Mouse (Mus musculus) CD8-positive naive resting alpha-beta T cell, adult 2 months (primary cell): Measurements from ENCODE around the gene Dusp6.

Experiments
- DNase-seq, 2 experiments: peaks; one replicate each; pipeline ENCODE4 v3.0.0; 2022; ENCODE audit warnings: low read depth in 2 of 2, low spot score in 2 of 2

The Dusp6 gene

DNA sequence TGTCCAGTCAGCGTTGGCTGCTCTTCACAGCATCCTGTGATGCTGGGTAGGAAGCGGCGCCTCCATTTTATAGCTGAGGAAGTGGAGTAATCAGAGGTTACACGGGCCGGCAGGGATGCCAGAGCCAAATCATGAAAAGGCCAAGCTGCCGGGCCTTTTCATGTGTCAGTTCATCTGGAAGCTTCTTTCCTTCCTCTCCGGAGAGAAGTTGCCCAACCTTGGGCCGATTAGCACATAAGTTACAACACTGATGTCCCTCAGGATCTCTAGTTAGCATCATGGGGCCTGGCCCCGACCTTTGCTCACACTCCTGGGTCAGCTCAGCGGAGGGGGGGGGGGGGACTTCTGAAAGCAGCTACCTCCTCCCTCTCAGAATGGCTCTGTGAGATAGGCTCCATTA lies 7.4 kb downstream of the Dusp6 start:
- no peak for DNase-seq

DNA sequence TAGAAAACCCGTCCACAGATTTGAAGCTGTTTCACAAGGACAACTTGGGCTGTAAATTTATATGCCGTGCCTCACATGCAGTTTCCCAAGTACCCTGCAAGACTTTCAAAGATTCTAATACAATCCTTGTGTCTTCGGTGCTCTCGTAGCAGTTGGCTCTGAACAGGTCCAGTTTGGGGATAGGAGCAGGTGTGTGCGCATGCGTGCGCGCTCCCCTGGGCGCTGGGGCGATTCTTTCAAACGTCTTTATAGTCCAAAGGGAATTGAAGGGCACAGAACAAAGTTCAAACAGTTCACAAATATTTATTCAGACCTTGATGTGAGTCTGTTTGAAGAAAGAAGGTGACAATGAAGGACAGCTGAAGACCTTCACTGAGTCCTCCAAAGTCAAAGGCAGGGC lies 8.0 kb downstream of the Dusp6 start:
- DNase-seq, result no peak

DNA sequence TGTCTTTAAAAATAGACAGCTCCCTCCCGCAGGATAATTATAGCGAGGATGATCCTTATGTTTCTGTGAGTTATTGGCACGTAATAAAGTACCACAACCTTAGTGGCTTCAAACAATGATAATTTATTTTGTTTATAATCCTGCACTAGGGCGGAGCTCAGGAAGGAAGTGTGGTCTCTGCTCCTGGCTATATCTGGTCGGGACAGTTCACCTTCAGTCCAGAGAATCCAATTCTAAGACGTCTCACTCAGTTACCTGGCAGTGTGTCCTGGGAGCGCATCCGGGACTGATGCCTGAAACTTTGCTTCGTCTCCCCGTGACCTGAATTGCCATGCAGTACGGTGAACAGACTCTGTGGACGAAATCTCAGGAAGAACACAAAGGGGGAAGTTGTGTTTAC lies 10.0 kb downstream of the Dusp6 start:
- no peak for DNase-seq

DNA sequence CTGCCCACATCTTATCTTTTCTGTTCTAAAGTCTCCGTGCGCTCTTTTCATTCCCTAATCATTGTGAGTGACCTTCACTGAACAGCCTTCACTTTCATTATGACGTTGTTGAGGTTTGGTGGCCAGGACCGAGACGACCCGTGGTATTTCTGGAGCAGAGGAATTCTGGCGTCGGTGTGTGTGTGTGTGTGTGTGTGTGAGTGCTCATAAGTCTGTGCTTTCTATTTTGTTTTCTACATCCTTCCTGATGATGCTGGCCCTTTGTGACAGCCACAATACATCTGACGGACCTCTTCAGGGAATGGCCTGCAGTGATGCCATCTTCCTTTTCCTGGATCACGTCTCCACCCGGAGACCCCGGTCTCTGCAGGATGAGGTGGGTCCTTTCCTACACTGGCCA lies 11.6 kb downstream of the Dusp6 start:
- no peak for DNase-seq

DNA sequence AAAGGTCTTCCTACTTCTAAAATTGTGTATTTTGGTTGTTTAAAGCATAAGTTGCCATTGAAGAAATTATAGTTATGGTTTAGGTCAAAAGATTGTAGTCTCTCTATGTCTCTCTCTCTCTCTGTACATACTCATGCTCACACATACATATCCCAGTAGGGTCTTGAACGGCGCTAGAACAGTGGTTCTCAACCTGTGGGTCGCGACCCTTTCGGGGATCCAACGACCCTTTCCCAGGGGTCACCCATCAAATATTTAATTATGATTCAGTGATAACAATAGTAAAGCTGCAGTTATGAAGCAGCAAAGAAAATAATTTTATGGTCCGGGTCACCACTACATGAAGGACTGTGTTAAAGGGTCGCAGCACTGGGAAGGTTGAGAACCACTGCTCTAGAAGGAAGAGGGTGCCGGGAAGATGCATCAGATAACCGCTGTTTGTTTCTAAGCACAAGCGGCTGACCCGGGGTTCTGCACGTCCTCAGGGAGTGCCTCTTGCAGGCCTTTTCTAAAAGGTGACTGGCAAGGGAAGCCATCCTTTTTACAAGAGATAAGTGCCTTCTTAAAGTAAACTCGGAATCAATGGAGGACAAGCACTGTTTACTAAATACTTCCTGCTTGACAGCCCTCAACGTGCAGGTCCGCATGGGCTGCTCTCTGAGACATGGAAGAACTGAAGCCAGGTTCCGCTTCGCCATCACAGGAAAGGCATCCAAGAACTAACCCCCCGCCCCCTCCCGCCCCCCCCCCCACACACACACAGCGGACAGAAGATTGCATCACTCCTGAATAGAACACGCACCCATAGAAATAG lies 16.2 kb downstream of the Dusp6 start:
- no peak for DNase-seq

DNA sequence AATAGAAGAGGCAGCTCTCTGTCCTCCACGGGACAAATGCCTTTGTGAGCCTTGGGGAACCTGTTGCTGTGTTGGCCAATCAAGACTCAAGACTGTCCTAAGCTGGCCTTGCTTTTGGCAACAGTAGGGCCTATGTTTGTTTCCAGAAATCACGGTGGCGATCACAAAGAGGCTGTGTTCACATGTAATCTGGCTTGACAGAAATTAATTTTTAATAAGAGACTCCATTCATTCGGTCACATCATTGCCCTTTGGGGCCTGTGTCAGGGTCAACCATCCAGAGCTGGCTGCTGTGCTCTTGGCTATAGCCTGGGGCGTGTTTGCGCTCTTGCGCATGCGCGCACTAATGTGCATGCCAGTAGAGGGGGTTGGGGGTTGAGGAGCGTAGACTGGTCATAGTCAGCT lies 21.0 kb downstream of the Dusp6 start:
- no peak for DNase-seq

DNA sequence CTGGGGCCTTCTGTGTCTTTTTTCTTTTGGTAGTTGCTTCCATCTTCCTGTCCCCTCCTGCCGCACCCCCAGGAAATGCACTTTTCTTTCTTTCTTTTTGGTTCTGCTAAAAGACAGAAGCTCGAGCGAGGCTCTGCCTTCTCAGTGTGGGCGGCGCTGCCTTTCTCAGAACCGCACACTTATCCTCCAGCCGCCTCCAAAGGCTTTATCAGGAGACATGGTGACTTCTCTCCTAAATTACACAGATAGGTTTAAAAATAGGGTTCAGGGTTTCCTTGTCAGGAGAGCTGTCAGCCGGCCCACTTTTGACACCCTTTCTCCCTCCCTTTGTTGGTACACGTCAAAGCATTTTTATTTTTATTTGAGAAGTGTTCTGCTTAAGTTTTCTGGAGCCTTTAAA lies 21.9 kb downstream of the Dusp6 start:
- DNase-seq, result no peak

DNA sequence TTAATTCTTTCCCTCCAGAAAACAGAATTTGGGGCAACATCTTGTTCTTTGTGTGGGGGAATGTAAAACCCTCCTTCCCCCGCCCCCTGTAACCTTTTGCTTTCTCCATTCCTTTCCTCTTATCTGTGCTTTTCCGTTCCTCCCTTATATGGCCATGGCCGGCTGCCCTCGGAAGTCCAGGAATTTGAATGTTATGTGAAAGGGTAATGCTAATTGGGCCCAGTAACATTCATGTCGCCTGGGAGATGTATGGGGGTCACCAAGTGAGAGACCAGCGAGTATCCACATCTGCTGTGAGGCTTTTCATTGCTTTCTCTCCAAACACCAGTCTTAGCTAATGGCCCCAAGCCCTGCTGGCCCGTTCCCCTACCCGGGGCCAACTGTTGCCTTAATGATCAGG lies 22.7 kb downstream of the Dusp6 start:
- no peak for DNase-seq

DNA sequence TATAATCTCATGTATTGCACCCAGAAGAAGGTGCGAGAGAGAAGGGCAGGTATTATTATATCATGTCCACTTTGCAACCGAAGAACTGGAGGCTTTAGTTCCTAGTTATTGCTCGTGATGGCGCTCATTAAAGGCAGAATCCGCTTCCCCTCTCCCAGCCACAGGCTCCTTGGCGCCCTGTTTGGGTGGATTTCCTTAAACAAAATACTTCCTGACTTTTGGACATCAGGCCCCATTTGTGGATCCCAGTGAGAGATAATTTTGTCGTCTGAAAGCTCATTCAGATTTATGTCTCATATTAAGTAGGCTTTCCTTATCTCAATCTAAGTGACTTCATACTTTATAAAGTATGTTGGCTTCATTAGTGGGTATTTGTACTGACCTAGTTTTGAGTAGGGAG lies 23.2 kb downstream of the Dusp6 start:
- no peak for DNase-seq

DNA sequence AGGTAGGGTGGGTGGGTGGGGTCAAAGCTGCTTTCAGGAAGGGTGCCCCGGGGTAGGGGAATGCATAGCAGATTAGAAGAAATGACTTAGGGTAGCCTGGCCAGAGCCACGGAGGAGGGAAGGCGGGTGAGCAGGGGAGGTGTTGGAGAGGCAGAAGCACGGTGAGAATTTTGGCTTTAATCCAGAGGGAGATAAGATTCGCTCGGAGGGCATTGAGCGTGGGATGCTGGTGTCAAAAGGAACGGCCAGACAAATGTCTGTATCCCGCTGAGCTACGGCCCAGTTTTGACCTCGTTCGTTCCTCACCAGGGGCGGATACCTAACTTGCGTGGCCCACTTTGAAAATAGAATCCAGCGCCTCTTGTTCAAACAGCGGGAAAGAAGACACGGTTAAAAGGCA lies 23.8 kb downstream of the Dusp6 start:
- DNase-seq, result no peak

DNA sequence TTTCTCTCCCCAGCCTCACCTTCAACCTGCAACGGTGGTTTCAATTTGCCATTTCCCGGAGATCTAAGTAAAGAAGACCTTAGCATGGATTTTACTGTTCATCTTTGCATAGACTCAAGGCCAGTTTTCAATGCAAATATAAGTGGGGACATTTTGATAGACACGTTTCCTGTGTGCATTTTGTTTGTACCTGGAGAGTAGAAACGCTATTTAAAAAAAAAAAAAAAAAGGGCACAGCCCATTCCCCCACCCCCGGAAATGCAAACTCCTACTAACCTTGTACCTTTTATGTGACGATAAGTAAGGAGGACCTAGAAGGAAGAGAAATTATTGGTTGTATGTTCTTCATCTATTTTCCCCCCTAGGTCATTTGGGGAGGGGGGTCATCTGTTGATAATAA lies 24.2 kb downstream of the Dusp6 start:
- no peak for DNase-seq

DNA sequence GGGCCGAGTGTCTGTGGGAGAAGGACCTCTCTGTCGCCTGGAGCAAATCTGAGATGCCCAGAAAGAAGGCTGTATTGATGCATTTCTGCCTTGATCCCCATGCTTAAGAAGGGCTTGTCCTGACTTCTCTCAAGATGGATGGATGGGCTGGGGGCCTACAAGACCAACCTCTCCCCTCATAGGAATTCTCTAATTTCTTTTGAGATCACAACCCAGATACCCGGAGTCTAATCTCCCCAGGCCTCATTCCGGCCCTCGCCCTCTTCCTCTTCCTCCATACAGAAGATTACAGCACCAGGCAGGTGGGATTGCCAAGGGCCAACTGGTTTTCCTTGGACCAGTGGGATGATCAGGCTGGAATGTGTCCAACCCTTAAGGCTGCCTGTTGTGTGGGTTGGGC lies 26.1 kb downstream of the Dusp6 start:
- DNase-seq, result no peak

DNA sequence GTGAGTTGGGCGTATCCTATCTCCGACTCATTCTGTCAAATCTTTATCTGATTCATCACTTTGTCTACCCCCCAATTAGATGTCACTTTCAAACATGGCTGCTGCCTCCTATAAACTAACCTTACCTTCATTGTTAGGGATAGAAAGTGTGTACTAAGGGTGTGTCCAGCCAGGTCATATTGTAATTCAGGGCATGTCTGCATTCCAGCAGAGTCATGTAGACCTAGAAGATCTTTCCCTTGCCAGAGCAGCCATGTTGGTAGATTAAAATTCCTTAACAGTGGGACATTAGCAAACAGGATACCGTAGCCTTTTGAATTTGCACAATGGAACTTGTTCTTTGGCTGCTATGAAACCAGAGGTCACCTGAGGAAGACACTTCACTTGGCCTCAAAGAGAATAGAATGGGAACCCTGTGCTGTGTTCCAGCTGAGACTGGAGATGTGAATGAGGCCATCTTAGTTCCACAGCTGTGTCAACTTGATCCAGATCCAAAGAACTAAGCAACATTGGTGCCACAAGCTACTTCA lies 30.1 kb downstream of the Dusp6 start:
- no peak for DNase-seq

DNA sequence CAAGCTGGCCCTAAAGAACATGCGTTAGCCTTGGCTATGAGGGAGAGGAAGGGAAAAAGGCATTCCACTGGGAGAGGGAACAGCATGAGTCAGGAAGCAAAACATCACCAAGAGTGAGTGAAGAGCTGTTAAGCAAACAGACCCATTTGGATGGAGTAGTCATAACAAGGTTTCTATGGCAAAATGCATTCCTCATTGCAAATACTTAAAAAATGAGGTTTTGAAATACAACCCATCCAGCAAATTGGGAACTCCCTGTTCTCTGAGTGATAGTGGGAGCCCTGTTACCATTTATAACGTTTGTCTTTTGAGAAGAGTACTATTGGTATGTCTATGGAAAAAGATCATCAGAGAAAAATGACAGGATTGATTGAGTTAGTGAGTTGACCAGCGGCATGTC lies 34.7 kb downstream of the Dusp6 start:
- DNase-seq, result no peak

DNA sequence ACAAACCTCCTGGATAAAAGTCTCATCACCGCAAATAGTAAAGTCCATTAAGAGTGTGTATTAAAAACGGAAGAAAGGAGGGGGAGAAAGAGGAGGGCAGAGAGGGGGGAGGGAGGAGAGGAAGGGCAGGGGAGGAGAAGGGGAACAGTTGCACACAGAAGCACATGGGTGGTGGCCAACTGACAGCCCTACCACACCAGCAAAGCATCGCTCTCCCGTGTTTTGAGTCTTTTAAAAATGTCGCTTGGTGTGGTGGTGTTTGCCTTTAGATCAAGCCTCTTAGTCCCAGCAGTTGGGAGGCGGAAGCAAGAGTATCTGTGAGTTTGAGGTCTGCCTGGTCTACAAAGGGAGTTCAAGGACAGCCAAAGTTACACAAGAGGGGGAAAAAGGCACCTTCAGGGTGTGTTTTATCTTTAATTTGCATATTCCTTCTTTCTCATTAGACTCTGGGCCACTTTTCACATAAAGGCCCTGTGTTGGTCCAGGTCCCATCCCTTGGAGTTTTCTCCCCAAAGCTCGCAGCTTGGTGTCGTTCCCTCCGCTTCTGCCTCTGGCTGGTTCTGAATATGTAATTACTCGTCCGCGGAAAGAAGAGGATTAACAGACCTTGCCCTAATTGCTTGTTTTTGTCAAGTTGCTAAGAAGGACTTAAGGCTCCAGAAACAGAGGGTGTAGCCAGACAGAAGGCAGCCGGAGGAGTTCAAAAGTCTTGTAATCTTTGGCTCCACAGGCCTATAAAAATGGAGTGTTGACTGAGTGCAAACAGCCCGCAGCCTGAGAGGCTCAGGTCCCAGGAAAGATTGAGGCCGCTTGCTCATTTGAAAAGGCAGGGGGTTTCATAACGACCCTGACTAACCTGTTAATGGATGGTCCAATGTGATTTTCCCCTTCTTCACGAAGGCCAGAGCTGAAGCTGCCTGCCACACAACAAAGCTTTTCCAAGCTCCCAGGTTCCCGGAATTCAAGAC lies 35.6 kb downstream of the Dusp6 start:
- DNase-seq, result no peak

DNA sequence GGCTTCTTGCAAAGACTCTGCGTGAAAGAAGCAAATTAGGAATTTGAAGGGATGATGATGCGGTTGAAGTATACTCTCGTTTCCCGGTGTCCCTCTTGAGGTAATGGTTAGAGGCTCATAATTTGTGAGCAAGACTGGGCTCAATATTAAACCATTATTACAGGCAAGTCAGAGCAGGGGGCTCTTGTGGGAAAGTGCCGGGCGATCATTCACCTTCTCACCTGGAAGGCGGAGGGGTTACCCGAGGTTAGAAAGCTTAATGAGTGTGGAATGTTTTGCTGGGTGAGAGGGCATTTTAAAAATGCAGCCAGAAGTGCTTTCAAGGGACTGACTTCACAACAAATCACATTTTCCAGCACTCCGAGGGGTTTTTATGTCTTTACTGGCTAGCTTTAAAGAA lies 36.3 kb downstream of the Dusp6 start:
- DNase-seq, result no peak

DNA sequence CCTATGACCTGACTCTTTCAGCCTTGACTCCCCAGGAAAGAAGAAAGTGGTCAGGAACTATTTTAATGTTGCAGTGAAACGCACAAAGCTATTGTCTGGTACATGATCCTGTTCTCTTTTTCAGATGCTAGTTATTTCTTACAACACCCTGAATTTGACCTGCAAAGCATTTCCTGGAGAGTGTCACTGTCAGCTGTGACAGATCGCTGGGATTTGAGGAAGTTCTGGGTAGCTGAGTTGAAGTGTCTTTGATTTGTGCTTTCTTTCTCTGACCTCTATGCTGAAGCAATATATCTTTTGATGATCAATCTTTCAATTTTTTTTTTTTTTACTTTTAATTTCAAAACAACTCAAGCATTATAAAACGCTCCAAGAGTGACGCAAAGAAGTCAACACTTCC lies 39.0 kb downstream of the Dusp6 start:
- DNase-seq, result no peak

DNA sequence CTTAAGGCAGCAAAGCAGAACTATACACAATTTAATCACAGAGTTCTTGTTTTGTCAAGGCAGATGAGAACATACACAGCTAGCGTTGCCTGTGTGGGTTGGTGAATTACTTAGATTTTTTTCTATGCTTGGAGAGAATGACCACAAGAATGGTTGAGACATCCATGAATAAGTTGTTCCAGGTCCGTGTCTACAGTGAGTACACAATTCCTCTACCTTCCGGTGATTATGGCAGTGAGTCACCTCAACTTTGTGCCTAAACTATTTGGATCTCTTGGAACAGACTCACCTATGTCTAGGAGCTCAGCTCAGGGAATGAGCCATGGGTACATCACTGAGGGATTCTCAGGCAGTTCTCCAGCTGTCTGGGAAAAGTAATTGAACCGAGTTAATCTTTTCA lies 45.8 kb downstream of the Dusp6 start:
- DNase-seq, result no peak

DNA sequence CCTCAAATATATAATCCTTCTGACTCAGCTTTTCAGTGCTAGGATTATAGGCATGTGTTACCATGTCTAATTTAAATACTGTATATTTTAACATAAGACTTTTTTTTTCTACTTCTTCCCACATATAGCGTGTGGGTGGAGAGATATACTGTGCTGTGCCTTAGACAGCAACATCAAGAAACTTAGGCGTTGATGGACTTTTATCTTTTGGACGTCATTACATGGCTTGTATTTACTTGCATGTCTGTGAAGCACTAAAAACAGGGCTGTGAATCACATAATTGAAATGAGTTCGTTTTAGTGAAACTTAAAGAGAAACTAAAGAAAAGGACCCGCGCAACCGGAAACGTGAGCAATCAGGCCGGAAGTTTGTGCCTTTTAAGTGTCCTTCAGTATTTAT lies 46.6 kb downstream of the Dusp6 start:
- DNase-seq, result no peak

DNA sequence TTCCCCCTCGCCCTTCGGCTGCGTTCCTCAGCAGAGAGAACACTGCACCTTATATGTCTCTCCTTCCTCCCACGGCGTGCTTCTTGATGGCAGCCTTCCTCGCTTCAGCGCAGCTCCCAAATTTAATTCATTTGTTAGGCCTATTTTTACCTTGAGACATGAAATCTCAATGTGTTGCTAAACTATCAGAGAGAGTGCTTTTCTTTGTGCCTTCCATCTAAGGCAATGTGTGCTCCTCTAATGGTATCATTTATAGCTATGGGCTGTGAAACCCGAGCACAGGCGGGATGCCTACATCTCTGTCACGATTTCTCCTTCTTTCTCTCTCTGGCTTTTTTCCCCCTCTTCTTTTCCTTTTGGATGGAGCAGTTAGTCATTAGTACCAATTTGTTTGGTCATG lies 47.2 kb downstream of the Dusp6 start:
- DNase-seq, result no peak

DNA sequence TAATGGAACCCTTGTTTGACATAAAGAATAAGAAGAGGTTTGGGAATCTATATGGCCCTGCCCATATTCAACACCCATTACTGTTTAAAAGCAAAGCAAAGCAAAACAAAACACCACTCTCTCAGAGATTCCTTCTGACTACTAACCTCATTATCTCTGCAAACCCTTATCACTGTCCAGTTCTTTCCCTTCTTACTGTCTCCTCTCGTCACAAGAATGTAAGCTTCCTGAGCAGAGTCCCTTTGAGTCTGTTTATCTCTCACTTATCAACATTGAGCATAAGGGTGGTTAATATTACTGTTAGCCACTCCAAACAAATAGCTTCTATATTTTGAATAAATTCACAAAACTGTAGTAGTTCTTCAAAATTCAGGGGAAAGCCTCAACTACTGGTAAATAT lies 48.9 kb downstream of the Dusp6 start:
- DNase-seq, result no peak

DNA sequence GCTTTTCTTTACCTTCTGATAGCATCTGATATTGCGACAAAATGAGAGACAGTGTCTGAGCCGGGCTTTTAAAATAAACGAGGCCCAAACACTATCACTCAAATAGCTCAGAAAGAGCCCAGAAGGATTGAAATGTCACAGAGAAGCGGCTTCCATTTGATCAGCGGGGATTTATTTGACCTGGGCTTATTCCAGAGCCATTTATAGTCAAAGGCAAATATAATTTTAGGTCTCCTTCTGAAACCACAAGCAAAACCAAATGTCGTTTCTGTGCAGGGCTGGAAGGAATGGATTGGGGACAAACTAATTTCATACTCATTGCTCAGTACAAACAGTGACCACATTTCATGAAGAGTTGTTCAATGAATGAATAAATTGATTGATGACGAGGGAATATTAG lies 51.3 kb downstream of the Dusp6 start:
- DNase-seq, result no peak
